Comparison of ENCODE assay signal across 8 mouse cellular contexts in genomic region chr3:108554111-108554561, GRCm38 (mm10). TPM values are rescaled to one million over a fixed set of nuclear protein-coding genes. Genes with fewer than 3 reads are reported as not detected.
DNase-seq lines count a peak whose midpoint lies in the region; ATAC-seq and TF ChIP-seq lines count a peak whose summit lies in the region.

No protein-coding gene starts in this region.

- no peaks in the 10 kb centered on the region for H3K9me3 ChIP-seq in forebrain, embryonic 15.5 days

- H3K27ac ChIP-seq in forebrain, embryonic 15.5 days (replicated peaks), result peak overlapping the region; percentile 90
- H3K27ac ChIP-seq in liver, adult 2 months (replicated peaks; ENCODE audit: insufficient read depth, low read depth, low read length), result peak overlapping the region; percentile 42

- H3K79me2 ChIP-seq in liver, adult 2 months (ENCODE audit: control insufficient read depth, insufficient read depth, low read length), result no peaks in the 10 kb centered on the region

- WGBS in forebrain, embryonic 15.5 days, result under 1% methylated on average over 36 of the region's 42 CpGs
- WGBS in liver, adult 2 months, result under 1% methylated on average over 42 of the region's 42 CpGs

- DNase-seq in frontal cortex, adult 2 months (ENCODE audit: extremely low spot score in 1 of 2, low spot score in 1 of 2), result no peak
- peak; percentile 3 to 53 for DNase-seq in urinary bladder, adult 18-20 months (ENCODE audit: low spot score in 2 of 2)
- no peak for DNase-seq in urinary bladder, postnatal 10 days (ENCODE audit: low spot score)
- DNase-seq in liver, adult 2 months (ENCODE audit: extremely low read depth, low read depth, low spot score), result no peak
- peak; percentile 74 for DNase-seq in naive thymus-derived CD4-positive, alpha-beta T cell, adult 2 months (ENCODE audit: low read depth)
- no peak for DNase-seq in Muller cell, postnatal 12 days (ENCODE audit: inconsistent ontology term)

- no peaks in the 10 kb centered on the region for H3K27me3 ChIP-seq in forebrain, embryonic 15.5 days
- H3K27me3 ChIP-seq in liver, adult 2 months (ENCODE audit: control insufficient read depth, insufficient read depth, low read length), result no peaks in the 10 kb centered on the region

- peak; percentile 46 for ATAC-seq in frontal cortex, adult (ENCODE audit: low TSS enrichment)
- peak; percentile 78 for ATAC-seq in forebrain, embryonic 15.5 days (replicated peaks)

- H3K4me3 ChIP-seq in forebrain, embryonic 15.5 days, result peak overlapping the region; percentile 70
- peak overlapping the region; percentile 77 for H3K4me3 ChIP-seq in liver, adult 2 months (ENCODE audit: insufficient read depth, low read depth, low read length)

- H3K36me3 ChIP-seq in forebrain, embryonic 15.5 days, result peaks cover 24% of the 10 kb centered on the region
- peaks cover 11% of the 10 kb centered on the region; the same call in 1 of the 2 replicates for H3K36me3 ChIP-seq in liver, adult 2 months (ENCODE audit: control insufficient read depth, insufficient read depth, low read length)

- H3K4me1 ChIP-seq in forebrain, embryonic 15.5 days, result peaks cover 6% of the 10 kb centered on the region
- no peaks in the 10 kb centered on the region for H3K4me1 ChIP-seq in liver, adult 2 months (ENCODE audit: control insufficient read depth, insufficient read depth, low read length)

- peak overlapping the region; percentile 94 for H3K9ac ChIP-seq in forebrain, embryonic 15.5 days (replicated peaks)
- H3K9ac ChIP-seq in liver, adult 2 months (ENCODE audit: low read depth, low read length), result peak overlapping the region; percentile 88

- H3K4me2 ChIP-seq in forebrain, embryonic 15.5 days (replicated peaks), result peak overlapping the region; percentile 74

- TF ChIP-seq CTCF in liver, adult 2 months (IDR thresholded peaks at IDR 0.05; ENCODE audit: low read depth, low read length), result no peak

- TF ChIP-seq POLR2A in liver, adult 2 months (IDR thresholded peaks at IDR 0.05; ENCODE audit: extremely low read depth, insufficient read depth, low read length), result no peak

RNA-seq across cellular contexts. Expression of gene Tmem167b, which starts 8.1 kb away (rescaled TPM):
- 18.2 and 18.5 TPM in 2 replicates for polyA plus RNA-seq in frontal cortex, adult 2 months (2012; rRNA removed)
- polyA plus RNA-seq in forebrain, embryonic 15.5 days (2015; fragmentation: Nextera tagmentation; extraction: Ambion mirVana), result 64.7 and 68.7 TPM in 2 replicates
- 25.0 and 25.7 TPM in 2 replicates for total RNA-seq in liver, adult 2 months (2014; rRNA removed)
- polyA plus RNA-seq in liver, adult 2 months (2012; rRNA removed), result 2.7 and 3.3 TPM in 2 replicates

RNA-seq across cellular contexts. Expression of gene Taf13, which starts 17.4 kb away (rescaled TPM):
- 35.3 and 40.0 TPM in 2 replicates for polyA plus RNA-seq in frontal cortex, adult 2 months (2012; rRNA removed)
- 46.9 and 54.4 TPM in 2 replicates for polyA plus RNA-seq in forebrain, embryonic 15.5 days (2015; fragmentation: Nextera tagmentation; extraction: Ambion mirVana)
- total RNA-seq in liver, adult 2 months (2014; rRNA removed), result 7.3 and 9.9 TPM in 2 replicates
- 2.5 and 3.0 TPM in 2 replicates for polyA plus RNA-seq in liver, adult 2 months (2012; rRNA removed)

RNA-seq across cellular contexts. Expression of gene 5330417C22Rik, which starts 17.8 kb away (rescaled TPM):
- polyA plus RNA-seq in frontal cortex, adult 2 months (2012; rRNA removed), result 20.0 and 21.7 TPM in 2 replicates
- 9.4 and 12.9 TPM in 2 replicates for polyA plus RNA-seq in forebrain, embryonic 15.5 days (2015; fragmentation: Nextera tagmentation; extraction: Ambion mirVana)
- 0.55 and 0.60 TPM in 2 replicates for total RNA-seq in liver, adult 2 months (2014; rRNA removed)
- polyA plus RNA-seq in liver, adult 2 months (2012; rRNA removed), result 0.20 and 0.45 TPM in 2 replicates

RNA-seq across cellular contexts. Expression of gene 1700013F07Rik, which starts 20.2 kb away (rescaled TPM):
- polyA plus RNA-seq in frontal cortex, adult 2 months (2012; rRNA removed), result 1.2 and 1.4 TPM in 2 replicates
- polyA plus RNA-seq in forebrain, embryonic 15.5 days (2015; fragmentation: Nextera tagmentation; extraction: Ambion mirVana), result 1.8 and 2.4 TPM in 2 replicates
- not detected in 2 replicates for total RNA-seq in liver, adult 2 months (2014; rRNA removed)
- not detected in 2 replicates for polyA plus RNA-seq in liver, adult 2 months (2012; rRNA removed)

RNA-seq across cellular contexts. Expression of gene Wdr47, which starts 36.9 kb away (rescaled TPM):
- 58.7 and 71.0 TPM in 2 replicates for polyA plus RNA-seq in frontal cortex, adult 2 months (2012; rRNA removed)
- 114 and 115 TPM in 2 replicates for polyA plus RNA-seq in forebrain, embryonic 15.5 days (2015; fragmentation: Nextera tagmentation; extraction: Ambion mirVana)
- 1.2 and 1.7 TPM in 2 replicates for total RNA-seq in liver, adult 2 months (2014; rRNA removed)
- 0.50 and 0.73 TPM in 2 replicates for polyA plus RNA-seq in liver, adult 2 months (2012; rRNA removed)

Comparison
In these comparisons a context has a peak if more than half of its experiments do, and no peak if none do; other contexts are left out.
1. DNase-seq: peak in urinary bladder, adult 18-20 months (2 of 2) and naive thymus-derived CD4-positive, alpha-beta T cell, adult 2 months (single experiment); none in frontal cortex, adult 2 months (0 of 2), urinary bladder, postnatal 10 days (single experiment), liver, adult 2 months (single experiment) and Muller cell, postnatal 12 days (single experiment).